Mouse (Mus musculus) ES-Bruce4 (cell line): ENCODE data around the gene Nol10.

ENCODE experiments used
- CTCF ChIP-seq: IDR thresholded peaks from one replicate; pipeline ENCODE4 v1.8.1; 2011; ENCODE audit warnings: low read depth, low read length
- POLR2A ChIP-seq: IDR thresholded peaks from one replicate; pipeline ENCODE4 v1.8.1; 2011; ENCODE audit warnings: low read length; ENCODE audit not compliant: insufficient read depth

DNA sequence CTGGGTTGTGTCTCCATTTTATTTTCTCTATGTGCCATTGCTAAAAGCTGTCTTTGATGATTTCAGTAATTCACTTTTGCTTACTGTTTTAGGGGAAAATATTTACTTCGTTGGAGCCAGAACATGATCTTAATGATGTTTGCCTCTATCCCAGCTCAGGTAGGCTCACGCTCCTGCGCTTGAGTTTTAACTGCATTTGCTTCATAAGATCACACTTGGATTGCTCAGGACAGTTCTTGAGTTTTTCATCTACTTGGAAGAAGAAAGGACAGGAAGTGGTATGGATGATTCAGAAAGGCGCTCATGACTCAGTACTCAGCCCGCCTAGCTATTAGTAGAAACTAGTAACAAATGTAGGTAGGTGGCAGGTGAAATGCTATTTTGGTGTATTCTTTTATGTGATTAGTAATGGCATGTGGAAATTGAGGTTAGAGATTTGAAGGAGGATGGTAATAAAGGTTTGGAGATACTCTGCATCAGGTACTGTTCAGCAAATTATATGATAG lies 25.3 kb downstream of the Nol10 start:
- TF ChIP-seq POLR2A (no peak), CTCF (no peak)
